Mouse (Mus musculus) embryonic facial prominence, embryonic 15.5 days (tissue): ENCODE results near the gene Tmem168. TPM values are rescaled to one million over a fixed set of nuclear protein-coding genes. Genes with fewer than 3 reads are reported as not detected.

Experiments
- ATAC-seq: fragments of 200-750 bp; cut with Nextera tagmentation; 2 replicates; pipeline ENCODE4 v1.8.0; 2017; ENCODE audit warnings: low read depth, moderate TSS enrichment; ENCODE audit not compliant: insufficient number of reproducible peaks, low FRiP score, low TSS enrichment
- H3K27ac ChIP-seq: fragments of 300-500 bp; sonication (generic); replicated peaks from 2 replicates; pipeline ENCODE4 v1.5.1; 2015; ENCODE audit warnings: mild to moderate bottlenecking, inconsistent platforms
- H3K27me3 ChIP-seq: fragments of 300-500 bp; sonication (generic); 2 replicates; pipeline ENCODE4 v1.6.1; 2015; ENCODE audit warnings: inconsistent platforms
- H3K36me3 ChIP-seq: fragments of 300-500 bp; sonication (generic); 2 replicates; pipeline ENCODE4 v1.6.1; 2015; ENCODE audit warnings: mild to moderate bottlenecking, inconsistent platforms
- H3K4me1 ChIP-seq: fragments of 300-500 bp; sonication (generic); 2 replicates; pipeline ENCODE4 v1.6.1; 2015; ENCODE audit warnings: inconsistent platforms
- H3K4me2 ChIP-seq: fragments of 300-500 bp; sonication (generic); replicated peaks from 2 replicates; pipeline ENCODE4 v1.6.1; 2015; ENCODE audit warnings: mild to moderate bottlenecking, inconsistent platforms
- H3K4me3 ChIP-seq: fragments of 300-500 bp; sonication (generic); replicated peaks from 2 replicates; pipeline ENCODE4 v1.5.1; 2015; ENCODE audit warnings: mild to moderate bottlenecking, inconsistent platforms
- H3K9ac ChIP-seq: fragments of 300-500 bp; sonication (generic); 2 replicates; pipeline ENCODE4 v1.6.1; 2015; ENCODE audit warnings: inconsistent platforms
- H3K9me3 ChIP-seq: fragments of 300-500 bp; sonication (generic); replicated peaks from 2 replicates; pipeline ENCODE4 v1.6.1; 2016; ENCODE audit warnings: inconsistent platforms
- WGBS: fragments of 180-500 bp; shearing (Covaris S2); methylation state at CpG from one replicate; pipeline ENCODE4 v1.1.7; 2015; 5-methylcytosine and 5-hydroxymethylcytosine counted together
- polyA plus RNA-seq: library from polyadenylated mRNA; unstranded; fragments of >200 nt; fragmentation: Nextera tagmentation; extraction: Ambion mirVana; gene quantifications from 2 replicates; pipeline ENCODE4 v1.2.1, GENCODE M21; 2015

Gene Tmem168
- polyA plus RNA-seq, 1 experiment from 2014 or later, result 33.8 TPM

GRCm38 (mm10) chr6:13610869-13611268 lies 3.0 kb upstream of the Tmem168 start:
- H3K4me2 ChIP-seq, result no peak overlapping the region
- ATAC-seq, result no peak
- no peak overlapping the region for H3K27ac ChIP-seq
- no peaks in the 10 kb centered on the region for H3K36me3 ChIP-seq
- peaks cover 9% of the 10 kb centered on the region; the same call in 1 of the 2 replicates for H3K4me1 ChIP-seq
- H3K9me3 ChIP-seq, result no peaks in the 10 kb centered on the region
- WGBS, result 80% methylated on average over 2 of the region's 2 CpGs
- H3K4me3 ChIP-seq, result no peak overlapping the region
- no peaks in the 10 kb centered on the region for H3K27me3 ChIP-seq
- H3K9ac ChIP-seq, result no peak overlapping the region

GRCm38 (mm10) chr6:13609353-13610140 lies 1.6 kb upstream of the Tmem168 start:
- H3K9ac ChIP-seq, result no peak overlapping the region
- H3K4me2 ChIP-seq, result no peak overlapping the region
- H3K4me3 ChIP-seq, result no peak overlapping the region
- H3K9me3 ChIP-seq, result no peaks in the 10 kb centered on the region
- no peaks in the 10 kb centered on the region for H3K27me3 ChIP-seq
- ATAC-seq, result no peak
- peaks cover 9% of the 10 kb centered on the region; the same call in 1 of the 2 replicates for H3K4me1 ChIP-seq
- no peaks in the 10 kb centered on the region for H3K36me3 ChIP-seq
- 64% methylated on average over 5 of the region's 5 CpGs for WGBS
- H3K27ac ChIP-seq, result no peak overlapping the region

DNA sequence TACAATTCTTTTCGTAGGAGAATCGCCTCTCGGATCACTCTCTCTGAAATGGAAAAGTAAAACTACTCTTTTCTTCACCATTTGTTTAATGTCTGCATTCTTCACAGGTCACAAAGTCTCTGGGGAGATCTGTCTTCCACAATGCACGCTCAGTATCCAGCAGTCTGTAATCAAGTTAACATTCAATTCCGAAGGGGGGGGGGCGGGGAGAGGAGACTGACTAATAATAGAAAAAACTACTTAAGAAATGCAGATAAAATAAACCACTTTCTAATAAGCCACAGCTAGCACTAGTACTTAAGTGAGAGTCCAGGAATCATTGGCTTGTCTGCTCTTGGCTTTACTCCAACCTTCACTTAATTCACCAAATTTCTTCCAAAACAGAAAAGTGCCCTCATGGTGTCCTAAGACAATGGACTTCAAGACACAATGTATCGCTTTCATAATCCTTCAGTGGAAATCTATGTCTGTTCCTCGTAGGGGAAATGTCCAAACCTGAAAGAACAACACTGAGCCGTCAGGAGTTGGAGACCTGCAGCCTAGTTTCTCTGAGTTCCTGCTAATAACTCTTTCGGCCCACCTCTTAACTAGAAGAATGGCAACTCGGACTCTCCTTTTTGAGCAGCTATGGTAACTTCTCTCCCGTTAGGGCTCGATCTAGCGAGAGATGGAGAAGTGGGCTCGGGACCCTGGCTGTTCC lies 829 bp downstream of the Tmem168 start:
- Histone ChIP-seq H3K4me1 (peaks cover 9% of the 10 kb centered on the region; the same call in 1 of the 2 replicates), H3K4me3 (peak overlapping the region; percentile 72), H3K27ac (peak overlapping the region; percentile 96), H3K9me3 (no peaks in the 10 kb centered on the region), H3K9ac (peak overlapping the region; percentile 80), H3K27me3 (no peaks in the 10 kb centered on the region), H3K36me3 (0 out of 2 replicates have a peak, but pooled peaks cover 6% of the 10 kb centered on the region), H3K4me2 (peak overlapping the region; percentile 73)
- no peak for ATAC-seq
- 9% methylated on average over 15 of the region's 15 CpGs for WGBS

- no peak for ATAC-seq
- Histone ChIP-seq H3K36me3 (0 out of 2 replicates have a peak, but pooled peaks cover 6% of the 10 kb centered on the region), H3K27me3 (no peaks in the 10 kb centered on the region), H3K4me3 (peak overlapping the region; percentile 72), H3K9me3 (no peaks in the 10 kb centered on the region), H3K4me1 (peaks cover 13% of the 10 kb centered on the region), H3K27ac (no peak overlapping the region), H3K4me2 (peak overlapping the region; percentile 73; the same call in 1 of the 2 replicates), H3K9ac (no peak overlapping the region)
- WGBS, result 73% methylated on average over 4 of the region's 4 CpGs
Measured at GRCm38 (mm10) chr6:13606394-13606793, 1.5 kb downstream of the Tmem168 start.

GRCm38 (mm10) chr6:13603134-13603533 lies 4.8 kb downstream of the Tmem168 start:
- Histone ChIP-seq H3K9me3 (no peaks in the 10 kb centered on the region), H3K4me2 (no peak overlapping the region), H3K9ac (no peak overlapping the region), H3K4me3 (no peak overlapping the region), H3K36me3 (0 out of 2 replicates have a peak, but pooled peaks cover 6% of the 10 kb centered on the region), H3K4me1 (peaks cover 13% of the 10 kb centered on the region), H3K27ac (no peak overlapping the region), H3K27me3 (no peaks in the 10 kb centered on the region)
- WGBS, result 92% methylated on average over 6 of the region's 6 CpGs
- ATAC-seq, result no peak

- H3K9ac ChIP-seq, result no peak overlapping the region
- H3K4me1 ChIP-seq, result peaks cover 8% of the 10 kb centered on the region
- no peak overlapping the region for H3K4me2 ChIP-seq
- H3K27me3 ChIP-seq, result no peaks in the 10 kb centered on the region
- no peak overlapping the region for H3K4me3 ChIP-seq
- H3K36me3 ChIP-seq, result 0 out of 2 replicates have a peak, but pooled peaks cover 6% of the 10 kb centered on the region
- WGBS, result 48% methylated on average over 6 of the region's 6 CpGs
- H3K9me3 ChIP-seq, result no peaks in the 10 kb centered on the region
- no peak overlapping the region for H3K27ac ChIP-seq
- no peak; the same call in 1 of the 2 replicates for ATAC-seq
Measured at GRCm38 (mm10) chr6:13601587-13601986, 6.3 kb downstream of the Tmem168 start.

DNA sequence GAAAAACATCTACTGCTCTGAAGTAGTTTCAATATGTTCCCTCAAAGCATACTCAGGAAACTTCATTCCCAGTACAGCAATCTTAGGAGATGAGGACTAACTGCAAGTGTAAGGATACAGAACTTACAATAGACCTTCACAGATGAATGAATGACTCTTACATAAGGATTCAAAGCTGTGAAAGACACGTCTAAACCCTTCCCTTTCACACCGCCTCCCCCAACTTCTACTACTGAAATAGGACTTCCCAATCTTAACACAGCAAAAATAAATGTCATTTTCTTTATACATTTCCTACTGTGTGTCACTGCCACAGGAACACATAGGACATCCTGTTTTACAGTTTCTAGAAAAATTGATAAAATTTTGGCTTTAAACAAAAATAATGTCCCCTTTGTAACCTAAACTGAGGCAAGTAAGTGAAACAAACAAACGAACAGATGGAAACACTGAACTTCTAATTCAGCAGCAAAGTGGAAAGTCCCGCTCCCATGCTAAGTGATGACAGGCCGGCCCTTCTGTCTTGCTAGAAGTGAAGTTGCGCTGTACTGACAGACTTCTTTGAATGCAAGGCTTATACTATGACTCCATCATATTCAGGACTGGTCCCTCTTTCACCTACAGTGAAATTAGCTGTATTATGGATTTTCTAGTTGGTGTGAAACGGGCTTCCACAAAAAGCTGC lies 9.5 kb downstream of the Tmem168 start:
- peaks cover 18% of the 10 kb centered on the region; the same call in 1 of the 2 replicates for H3K36me3 ChIP-seq
- no peak for ATAC-seq
- H3K9me3 ChIP-seq, result no peaks in the 10 kb centered on the region
- H3K27me3 ChIP-seq, result no peaks in the 10 kb centered on the region
- H3K4me1 ChIP-seq, result peaks cover 5% of the 10 kb centered on the region; the same call in 1 of the 2 replicates
- no peak overlapping the region for H3K4me3 ChIP-seq
- no peak overlapping the region for H3K27ac ChIP-seq
- H3K4me2 ChIP-seq, result no peak overlapping the region
- no peak overlapping the region for H3K9ac ChIP-seq
- 61% methylated on average over 7 of the region's 7 CpGs for WGBS

DNA sequence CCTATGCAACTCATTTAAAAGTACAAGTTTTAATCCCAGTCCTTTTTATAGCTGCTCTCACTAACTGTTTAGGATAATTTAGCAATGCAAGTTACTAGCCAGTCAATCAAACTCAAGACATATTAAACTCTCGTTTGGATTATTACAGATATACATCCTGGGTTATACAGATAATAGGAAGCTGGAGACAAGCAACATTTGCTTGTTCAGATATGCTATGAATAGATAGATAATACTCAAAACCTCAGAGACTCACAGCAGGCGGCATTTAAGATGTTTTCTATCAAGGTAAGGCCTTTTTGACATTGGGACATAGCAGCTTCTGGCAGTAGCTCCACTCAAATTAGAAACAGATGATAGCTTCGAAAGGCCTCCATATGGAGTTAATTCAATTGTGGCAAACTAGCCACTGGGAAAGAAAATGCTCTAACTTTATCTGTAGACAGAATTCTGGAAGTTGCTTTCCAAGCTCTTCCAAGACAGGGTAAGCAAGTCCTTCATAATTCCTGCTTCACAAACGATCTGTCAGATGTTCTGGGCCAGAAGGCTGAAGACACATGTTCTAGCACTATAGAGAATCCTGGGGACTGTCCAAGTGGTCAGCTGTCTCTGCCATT lies 15.1 kb downstream of the Tmem168 start:
- no peak for ATAC-seq
- H3K9ac ChIP-seq, result no peak overlapping the region
- H3K9me3 ChIP-seq, result no peaks in the 10 kb centered on the region
- H3K36me3 ChIP-seq, result peaks cover 30% of the 10 kb centered on the region
- no peak overlapping the region for H3K27ac ChIP-seq
- no peak overlapping the region for H3K4me3 ChIP-seq
- no peak overlapping the region for H3K4me2 ChIP-seq
- H3K4me1 ChIP-seq, result no peaks in the 10 kb centered on the region
- 37% methylated on average over 4 of the region's 4 CpGs for WGBS
- no peaks in the 10 kb centered on the region for H3K27me3 ChIP-seq

- Histone ChIP-seq H3K9ac (no peak overlapping the region), H3K27ac (no peak overlapping the region), H3K4me1 (no peaks in the 10 kb centered on the region), H3K4me2 (no peak overlapping the region), H3K36me3 (peaks cover 23% of the 10 kb centered on the region), H3K9me3 (no peaks in the 10 kb centered on the region), H3K27me3 (no peaks in the 10 kb centered on the region), H3K4me3 (no peak overlapping the region)
- WGBS, result 35% methylated on average over 2 of the region's 2 CpGs
- no peak for ATAC-seq
Measured at GRCm38 (mm10) chr6:13586560-13586959, 21.3 kb downstream of the Tmem168 start.

- no peak for ATAC-seq
- Histone ChIP-seq H3K9me3 (no peaks in the 10 kb centered on the region), H3K36me3 (peaks cover 23% of the 10 kb centered on the region), H3K27me3 (no peaks in the 10 kb centered on the region), H3K4me1 (no peaks in the 10 kb centered on the region), H3K4me2 (no peak overlapping the region), H3K27ac (no peak overlapping the region), H3K9ac (no peak overlapping the region), H3K4me3 (no peak overlapping the region)
- 80% methylated on average over 8 of the region's 8 CpGs for WGBS
Measured at GRCm38 (mm10) chr6:13586154-13586553, 21.7 kb downstream of the Tmem168 start.

GRCm38 (mm10) chr6:13584788-13585187 lies 23.1 kb downstream of the Tmem168 start:
- Histone ChIP-seq H3K4me2 (no peak overlapping the region), H3K27me3 (no peaks in the 10 kb centered on the region), H3K9ac (no peak overlapping the region), H3K36me3 (peaks cover 23% of the 10 kb centered on the region), H3K27ac (no peak overlapping the region), H3K9me3 (no peaks in the 10 kb centered on the region), H3K4me3 (no peak overlapping the region), H3K4me1 (no peaks in the 10 kb centered on the region)
- WGBS, result 76% methylated on average over 6 of the region's 6 CpGs
- ATAC-seq, result no peak
